Mouse (Mus musculus): ENCODE measurements around the gene Hmga2.

- TF ChIP-seq EP300 (IDR thresholded peaks at IDR 0.05; ENCODE audit: insufficient read depth, low read depth, low read length) (no peak), CTCF (IDR thresholded peaks at IDR 0.05; ENCODE audit: low read depth, low read length) (no peak)
Observed at GRCm38 (mm10) chr10:120428430-120429198, 47.7 kb downstream of the Hmga2 start.

Measured in ES-Bruce4 (cell line).